Mouse (Mus musculus): ENCODE results near the gene Wdr78. TPM values are rescaled to one million over a fixed set of nuclear protein-coding genes. Genes with fewer than 3 reads are reported as not detected.
A peak's percentile ranks its signal among the peaks of the same experiment; 100 is the strongest.

Gene Wdr78
- polyA plus RNA-seq, 1 experiment from 2014 or later = 5.8 TPM

GRCm38 (mm10) chr4:103039838-103040191 is 74.5 kb downstream of the Wdr78 start:
- no peaks in the 10 kb centered on the region for H3K36me3 ChIP-seq
- H3K9me3 ChIP-seq = no peaks in the 10 kb centered on the region
- H3K27ac ChIP-seq (replicated peaks) = no peak overlapping the region
- no peak overlapping the region for H3K9ac ChIP-seq (replicated peaks)
- no peak overlapping the region for H3K4me3 ChIP-seq
- WGBS = 76% methylated on average over 5 of the region's 5 CpGs
- no peaks in the 10 kb centered on the region for H3K4me1 ChIP-seq
- no peak overlapping the region for H3K4me2 ChIP-seq (replicated peaks)
- H3K27me3 ChIP-seq = no peaks in the 10 kb centered on the region
- ATAC-seq (replicated peaks) = no peak

GRCm38 (mm10) chr4:103039103-103039837 is 75.1 kb downstream of the Wdr78 start:
- no peak overlapping the region for H3K27ac ChIP-seq (replicated peaks)
- no peaks in the 10 kb centered on the region for H3K9me3 ChIP-seq
- no peaks in the 10 kb centered on the region for H3K4me1 ChIP-seq
- H3K27me3 ChIP-seq = no peaks in the 10 kb centered on the region
- WGBS = 81% methylated on average over 14 of the region's 14 CpGs
- no peaks in the 10 kb centered on the region for H3K36me3 ChIP-seq
- no peak overlapping the region for H3K4me2 ChIP-seq (replicated peaks)
- ATAC-seq (replicated peaks) = no peak
- H3K4me3 ChIP-seq = no peak overlapping the region
- no peak overlapping the region for H3K9ac ChIP-seq (replicated peaks)

DNA sequence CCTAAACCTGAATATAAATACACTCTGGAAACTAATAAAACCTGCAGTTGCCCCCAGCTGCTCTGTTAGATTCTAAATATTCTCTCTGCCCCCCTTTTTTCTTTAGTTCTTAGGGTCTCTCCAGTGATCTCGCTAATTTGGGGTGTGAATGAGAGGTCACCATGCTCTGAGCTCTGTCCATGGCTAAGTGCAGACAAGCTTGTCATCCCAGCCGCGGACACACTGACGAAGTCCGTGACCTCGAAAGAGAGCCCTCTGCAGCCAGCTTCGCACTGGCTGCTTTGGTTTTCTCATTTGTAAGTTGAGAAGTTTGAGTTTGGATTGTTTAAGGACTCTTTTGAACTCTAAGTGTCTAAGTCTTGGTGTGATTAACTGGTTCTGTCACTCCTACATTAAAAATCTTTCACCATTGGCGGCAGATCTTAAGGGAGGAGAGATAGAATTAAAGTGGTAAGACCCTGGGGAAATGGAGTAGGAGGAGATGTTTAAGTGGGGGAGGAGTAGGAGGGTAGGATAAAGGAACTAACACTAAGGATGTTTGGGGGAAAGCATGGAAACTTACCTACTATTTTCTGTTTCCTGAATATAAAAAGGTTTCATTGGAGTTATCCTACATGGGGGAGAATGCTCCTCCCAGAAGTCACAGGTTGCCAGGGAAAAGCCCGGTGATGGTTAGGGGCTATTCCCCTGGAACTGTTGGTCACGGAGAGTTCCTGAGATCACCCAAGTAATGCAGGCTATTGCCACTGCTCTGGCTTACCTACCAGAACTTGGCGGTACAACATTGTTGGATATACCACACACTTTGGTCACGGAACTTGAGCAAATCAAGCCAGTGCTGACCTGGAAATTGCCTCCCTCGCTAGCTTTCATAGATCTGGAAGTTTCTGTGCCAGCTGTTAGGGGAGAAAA is 85.9 kb downstream of the Wdr78 start:
- WGBS = 77% methylated on average over 13 of the region's 13 CpGs
- Histone ChIP-seq H3K36me3 (no peaks in the 10 kb centered on the region), H3K4me3 (no peak overlapping the region), H3K9ac (replicated peaks) (no peak overlapping the region), H3K27ac (replicated peaks) (no peak overlapping the region), H3K4me1 (no peaks in the 10 kb centered on the region), H3K27me3 (no peaks in the 10 kb centered on the region), H3K4me2 (replicated peaks) (no peak overlapping the region), H3K9me3 (no peaks in the 10 kb centered on the region)
- no peak for ATAC-seq (replicated peaks)

- ATAC-seq (replicated peaks) = no peak
- H3K4me3 ChIP-seq = no peak overlapping the region
- no peaks in the 10 kb centered on the region for H3K4me1 ChIP-seq
- no peak overlapping the region for H3K27ac ChIP-seq (replicated peaks)
- no peaks in the 10 kb centered on the region for H3K27me3 ChIP-seq
- H3K4me2 ChIP-seq (replicated peaks) = no peak overlapping the region
- no peaks in the 10 kb centered on the region for H3K9me3 ChIP-seq
- no peaks in the 10 kb centered on the region for H3K36me3 ChIP-seq
- 83% methylated on average over 7 of the region's 7 CpGs for WGBS
- H3K9ac ChIP-seq (replicated peaks) = no peak overlapping the region
Observed at GRCm38 (mm10) chr4:103027745-103028144, 86.6 kb downstream of the Wdr78 start.

DNA sequence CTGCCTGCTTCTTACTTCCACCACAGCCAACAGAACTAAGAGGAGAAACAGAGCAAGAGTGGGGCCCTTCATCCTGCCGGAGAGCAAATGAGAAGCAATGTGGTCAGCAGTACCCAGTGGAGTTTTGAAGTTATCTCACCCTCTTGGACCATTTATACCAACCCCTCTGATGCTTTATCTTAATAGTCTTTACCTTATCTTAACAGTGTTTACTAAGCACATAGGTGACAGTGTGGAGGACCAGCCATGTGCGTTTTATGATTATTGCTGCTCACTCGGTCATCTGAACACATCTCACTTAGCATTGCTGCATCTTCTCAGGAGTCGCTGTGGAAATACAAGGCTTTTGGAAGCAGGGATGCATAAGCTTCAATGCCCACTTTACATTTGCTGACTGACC is 87.7 kb downstream of the Wdr78 start, which contains the start of gene Insl5:
Gene Insl5 (minus strand): TSS at position 222 of the 400 bp plus-strand sequence.
- Histone ChIP-seq H3K9ac (replicated peaks) (no peak within 1 kb of the TSS), H3K27ac (replicated peaks) (no peak within 1 kb of the TSS), H3K36me3 (no peaks in the 10 kb centered on the region), H3K27me3 (no peaks in the 10 kb centered on the region), H3K4me2 (replicated peaks) (no peak within 1 kb of the TSS), H3K9me3 (no peaks in the 10 kb centered on the region), H3K4me1 (no peaks in the 10 kb centered on the region), H3K4me3 (no peak within 1 kb of the TSS)
- no peak for ATAC-seq (replicated peaks)
- WGBS = 94% methylated on average over 4 of the region's 4 CpGs

GRCm38 (mm10) chr4:103013490-103013889 is 100.9 kb downstream of the Wdr78 start:
- Histone ChIP-seq H3K9ac (replicated peaks) (no peak overlapping the region), H3K4me2 (replicated peaks) (no peak overlapping the region), H3K27me3 (no peaks in the 10 kb centered on the region), H3K27ac (replicated peaks) (no peak overlapping the region), H3K9me3 (no peaks in the 10 kb centered on the region), H3K4me1 (no peaks in the 10 kb centered on the region), H3K36me3 (no peaks in the 10 kb centered on the region), H3K4me3 (no peak overlapping the region)
- ATAC-seq (replicated peaks) = no peak
- WGBS = 10% methylated on average over 4 of the region's 4 CpGs

DNA sequence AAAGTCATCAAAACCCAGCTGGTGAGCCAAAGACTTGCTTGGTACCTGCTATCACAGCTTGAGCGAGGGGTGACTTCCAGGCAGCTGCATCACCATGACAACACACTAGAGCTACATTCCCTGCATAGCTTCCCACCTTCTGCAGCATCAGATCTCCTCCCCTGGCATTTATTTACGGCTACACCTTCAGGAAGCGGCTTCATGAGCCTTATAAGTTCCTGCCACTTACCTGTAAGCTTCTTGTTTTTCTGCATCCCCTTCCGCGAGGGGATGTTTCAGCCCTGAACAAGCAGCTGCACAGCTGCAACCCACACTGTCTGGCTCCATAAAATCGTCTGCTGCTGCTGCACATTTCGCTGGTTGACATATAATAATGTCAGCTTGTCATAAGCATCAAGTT is 102.5 kb downstream of the Wdr78 start:
- peak; percentile 68; the same call in 1 of the 2 replicates for ATAC-seq (replicated peaks)
- H3K4me3 ChIP-seq = no peak overlapping the region

GRCm38 (mm10) chr4:103010734-103011133 is 103.6 kb downstream of the Wdr78 start:
- Histone ChIP-seq H3K9ac (replicated peaks) (no peak overlapping the region), H3K36me3 (no peaks in the 10 kb centered on the region), H3K4me1 (peaks cover 9% of the 10 kb centered on the region; the same call in 1 of the 2 replicates), H3K27me3 (no peaks in the 10 kb centered on the region), H3K4me3 (no peak overlapping the region), H3K27ac (replicated peaks) (no peak overlapping the region), H3K4me2 (replicated peaks) (no peak overlapping the region), H3K9me3 (no peaks in the 10 kb centered on the region)
- WGBS = 95% methylated on average over 4 of the region's 4 CpGs
- ATAC-seq (replicated peaks) = no peak

More for the DNA sequence above, 102.5 kb downstream of the Wdr78 start:
- no peaks in the 10 kb centered on the region for H3K27me3 ChIP-seq
- no peaks in the 10 kb centered on the region for H3K36me3 ChIP-seq
- peaks cover 7% of the 10 kb centered on the region; the same call in 1 of the 2 replicates for H3K4me1 ChIP-seq
- no peaks in the 10 kb centered on the region for H3K9me3 ChIP-seq
- H3K4me2 ChIP-seq (replicated peaks) = no peak overlapping the region
- 39% methylated on average over 7 of the region's 7 CpGs for WGBS
- H3K9ac ChIP-seq (replicated peaks) = no peak overlapping the region
- H3K27ac ChIP-seq (replicated peaks) = peak overlapping the region; percentile 50; the same call in 1 of the 2 replicates

- no peaks in the 10 kb centered on the region for H3K36me3 ChIP-seq
- H3K4me2 ChIP-seq (replicated peaks) = 0 out of 2 replicates have a peak overlapping the region, but pooled peaks have one; percentile 8
- no peaks in the 10 kb centered on the region for H3K9me3 ChIP-seq
- WGBS = 12% methylated on average over 4 of the region's 4 CpGs
- ATAC-seq (replicated peaks) = peak; percentile 81
- no peak overlapping the region for H3K27ac ChIP-seq (replicated peaks)
- H3K27me3 ChIP-seq = no peaks in the 10 kb centered on the region
- no peak overlapping the region for H3K9ac ChIP-seq (replicated peaks)
- H3K4me3 ChIP-seq = no peak overlapping the region
- peaks cover 9% of the 10 kb centered on the region; the same call in 1 of the 2 replicates for H3K4me1 ChIP-seq
Observed at GRCm38 (mm10) chr4:103006943-103007418, 107.4 kb downstream of the Wdr78 start.

GRCm38 (mm10) chr4:103006266-103006665 is 108.1 kb downstream of the Wdr78 start:
- H3K9me3 ChIP-seq = no peaks in the 10 kb centered on the region
- 67% methylated on average over 5 of the region's 5 CpGs for WGBS
- H3K4me2 ChIP-seq (replicated peaks) = no peak overlapping the region
- H3K9ac ChIP-seq (replicated peaks) = no peak overlapping the region
- no peak overlapping the region for H3K4me3 ChIP-seq
- no peaks in the 10 kb centered on the region for H3K27me3 ChIP-seq
- no peak for ATAC-seq (replicated peaks)
- H3K36me3 ChIP-seq = no peaks in the 10 kb centered on the region
- no peak overlapping the region for H3K27ac ChIP-seq (replicated peaks)
- H3K4me1 ChIP-seq = peaks cover 9% of the 10 kb centered on the region; the same call in 1 of the 2 replicates

GRCm38 (mm10) chr4:103005190-103005945 is 109.0 kb downstream of the Wdr78 start:
- H3K4me2 ChIP-seq (replicated peaks) = no peak overlapping the region
- no peaks in the 10 kb centered on the region for H3K27me3 ChIP-seq
- no peak overlapping the region for H3K27ac ChIP-seq (replicated peaks)
- no peak overlapping the region for H3K9ac ChIP-seq (replicated peaks)
- no peaks in the 10 kb centered on the region for H3K9me3 ChIP-seq
- H3K36me3 ChIP-seq = no peaks in the 10 kb centered on the region
- no peak overlapping the region for H3K4me3 ChIP-seq
- 77% methylated on average over 15 of the region's 15 CpGs for WGBS
- ATAC-seq (replicated peaks) = no peak
- H3K4me1 ChIP-seq = peaks cover 9% of the 10 kb centered on the region; the same call in 1 of the 2 replicates

All from forebrain, embryonic 15.5 days (tissue).